Mouse (Mus musculus): ENCODE results near the gene Pask.

The Pask gene

DNA sequence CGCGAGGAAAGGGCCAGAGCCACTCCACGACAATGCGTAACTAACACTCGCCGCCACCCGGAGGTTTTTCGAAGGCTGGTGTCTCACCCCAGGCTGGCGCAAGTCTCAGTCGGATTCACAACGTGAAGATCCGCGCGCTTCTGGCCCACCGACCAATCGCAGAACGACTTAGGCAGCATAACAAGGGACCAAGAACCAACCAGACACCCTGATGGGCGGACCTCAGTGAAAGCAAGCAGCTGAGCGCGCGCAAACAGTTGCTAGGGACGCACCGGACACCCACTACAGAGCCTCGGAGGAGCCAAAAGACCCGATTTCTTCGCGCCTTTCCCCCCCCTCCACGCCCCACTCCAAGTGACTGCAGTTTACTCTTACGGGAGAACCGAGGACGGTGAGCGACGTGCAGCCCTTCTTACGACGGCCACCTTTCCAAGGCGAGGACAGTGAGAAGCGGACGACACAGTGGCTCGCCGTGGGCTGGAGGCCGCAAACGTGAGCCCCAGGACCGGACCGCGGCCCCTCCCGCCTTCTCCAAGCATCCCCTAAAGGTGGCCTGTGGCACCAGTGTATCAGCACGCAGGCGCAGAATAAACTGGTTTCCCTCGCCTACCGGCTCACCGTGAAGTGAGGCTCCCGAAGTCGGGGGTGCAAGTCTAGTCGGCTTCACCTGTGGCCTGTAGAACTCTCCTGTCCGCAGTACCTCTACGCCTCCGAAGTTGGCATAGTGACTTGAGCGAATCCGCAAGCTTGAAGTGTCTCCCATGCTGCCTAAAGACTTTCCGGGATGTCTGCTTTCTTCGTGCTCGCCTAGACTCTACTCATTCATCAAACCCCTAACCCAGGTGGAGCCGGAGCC lies at the start of gene Pask, which contains the start of gene Ppp1r7:
Gene Pask (minus strand): TSS at position 835 of the 856 bp plus-strand sequence.
Gene Ppp1r7 (plus strand): TSS at position 207 of the 856 bp plus-strand sequence.
- no peak for TF ChIP-seq GATA4 (IDR thresholded peaks at IDR 0.05; ENCODE audit: insufficient replicate concordance, low read length)

DNA sequence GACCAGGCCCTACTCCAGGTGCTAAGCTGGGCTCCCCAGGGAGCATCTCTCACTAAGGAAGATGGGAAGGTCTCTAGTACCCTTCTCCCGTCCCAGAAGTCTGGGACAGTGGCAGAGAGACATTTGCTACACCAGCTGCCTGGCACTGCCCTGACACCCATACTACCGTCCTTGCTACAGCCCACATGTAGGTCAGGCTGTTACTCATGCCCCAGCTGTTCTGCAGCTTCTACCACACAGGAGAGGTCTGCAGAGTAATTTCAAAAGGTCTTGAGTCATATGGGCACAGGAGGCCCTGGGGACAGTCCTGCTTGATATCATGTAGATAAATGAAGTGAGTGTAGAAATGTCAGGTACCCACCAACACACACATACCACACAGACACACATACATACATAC lies 45.6 kb upstream of the Pask start:
- no peak for TF ChIP-seq GATA4 (IDR thresholded peaks at IDR 0.05; ENCODE audit: insufficient replicate concordance, low read length)

DNA sequence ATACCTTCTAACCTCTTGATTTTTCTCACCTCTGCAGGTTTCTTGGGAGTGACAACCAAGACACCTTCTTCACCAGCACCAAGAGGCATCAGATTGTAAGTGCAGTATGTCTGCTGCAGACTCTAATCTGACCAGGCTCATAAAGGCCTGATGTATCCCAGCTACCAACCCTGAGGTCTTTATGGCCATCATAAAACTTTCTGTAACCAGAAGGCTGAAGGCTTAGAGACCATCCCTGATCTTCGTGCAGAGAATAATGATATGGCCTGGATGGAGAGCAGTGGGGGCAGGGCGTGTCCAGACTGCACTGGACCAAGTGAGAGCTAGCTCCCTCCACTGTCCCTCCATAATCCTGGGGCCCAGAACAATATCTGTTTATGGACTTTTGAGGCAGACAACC lies 43.9 kb upstream of the Pask start:
- no peak for TF ChIP-seq GATA4 (IDR thresholded peaks at IDR 0.05; ENCODE audit: insufficient replicate concordance, low read length)

DNA sequence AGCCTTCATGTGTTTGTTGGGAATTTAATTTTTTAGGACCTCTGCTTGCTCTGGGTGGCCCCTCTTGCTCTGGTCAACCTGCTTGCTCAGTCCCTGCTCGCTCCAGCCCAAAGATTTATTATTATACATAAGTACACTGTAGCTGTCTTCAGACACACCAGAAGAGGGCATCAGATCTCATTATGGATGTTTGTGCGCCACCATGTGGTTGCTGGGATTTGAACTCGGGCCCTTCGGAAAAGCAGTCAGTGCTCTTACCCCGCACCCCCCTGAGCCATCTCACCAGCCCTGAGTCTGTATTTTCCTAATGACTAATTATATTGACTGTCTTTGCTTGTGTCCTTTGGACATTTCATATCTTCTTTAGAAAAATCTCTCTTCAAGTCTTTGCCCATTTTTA lies 35.8 kb upstream of the Pask start:
- no peak for TF ChIP-seq GATA4 (IDR thresholded peaks at IDR 0.05; ENCODE audit: insufficient replicate concordance, low read length)

DNA sequence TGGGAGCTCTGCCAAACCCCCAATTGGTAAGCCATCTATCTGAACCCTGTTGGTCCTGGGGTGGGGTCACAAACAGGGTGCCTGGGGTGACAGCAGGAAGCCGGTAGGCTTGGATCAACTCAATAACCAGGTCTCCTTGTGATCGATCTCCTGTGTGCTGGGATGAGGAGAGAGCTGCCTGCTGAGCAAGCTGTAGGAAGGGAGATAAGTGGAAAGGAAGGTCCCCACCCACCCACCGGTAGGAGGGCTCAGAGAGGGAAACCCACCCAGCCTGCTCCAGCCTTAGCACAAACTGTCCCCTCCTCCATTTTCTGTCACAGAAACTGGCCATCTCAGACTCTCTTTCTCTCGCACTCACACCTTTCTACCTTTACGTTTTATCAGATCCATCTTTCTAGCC lies 34.0 kb upstream of the Pask start:
- no peak for TF ChIP-seq GATA4 (IDR thresholded peaks at IDR 0.05; ENCODE audit: insufficient replicate concordance, low read length)

DNA sequence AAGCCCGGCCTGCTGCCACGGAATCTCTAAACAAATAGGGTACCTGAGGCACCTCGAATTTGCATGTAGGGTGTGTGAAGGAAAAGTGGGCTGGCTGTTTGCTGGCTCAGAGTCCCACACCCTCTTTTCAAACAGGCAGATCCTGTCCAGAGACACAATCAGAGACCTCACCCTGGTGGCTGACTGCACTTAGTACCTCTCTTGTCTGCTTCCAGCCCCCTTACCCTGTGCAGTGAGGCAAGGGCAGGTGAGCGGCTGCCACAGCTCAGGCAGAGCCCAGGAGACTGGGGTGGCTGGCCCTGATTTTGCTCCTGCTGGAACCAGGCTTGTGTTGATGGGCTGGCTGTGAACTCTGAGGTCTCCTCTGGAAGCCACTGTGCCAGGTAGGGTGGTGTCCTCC lies 30.4 kb upstream of the Pask start, which contains the start of gene Ano7:
Gene Ano7 (plus strand): TSS at position 266 of the 400 bp plus-strand sequence.
- no peak for TF ChIP-seq GATA4 (IDR thresholded peaks at IDR 0.05; ENCODE audit: insufficient replicate concordance, low read length)

DNA sequence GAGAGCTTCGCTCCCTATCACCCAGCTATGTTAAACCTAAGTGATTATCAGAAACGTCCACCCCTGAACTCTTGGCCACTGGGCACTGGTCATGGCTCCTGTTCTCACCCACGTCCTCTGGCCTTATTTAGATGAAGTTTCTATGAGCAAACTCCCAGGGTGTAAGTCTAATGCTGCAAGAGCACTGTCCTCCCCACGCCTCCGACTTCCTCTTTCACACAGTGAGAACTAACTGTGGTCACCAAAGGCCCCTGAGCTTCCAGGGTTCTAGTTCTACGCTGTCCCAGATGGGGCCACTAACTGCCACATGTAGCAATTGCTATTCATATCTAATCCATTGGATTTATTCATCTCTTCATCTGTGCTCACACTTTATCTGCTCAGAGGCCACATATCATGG lies 22.4 kb upstream of the Pask start:
- TF ChIP-seq GATA4 (IDR thresholded peaks at IDR 0.05; ENCODE audit: insufficient replicate concordance, low read length) = no peak

DNA sequence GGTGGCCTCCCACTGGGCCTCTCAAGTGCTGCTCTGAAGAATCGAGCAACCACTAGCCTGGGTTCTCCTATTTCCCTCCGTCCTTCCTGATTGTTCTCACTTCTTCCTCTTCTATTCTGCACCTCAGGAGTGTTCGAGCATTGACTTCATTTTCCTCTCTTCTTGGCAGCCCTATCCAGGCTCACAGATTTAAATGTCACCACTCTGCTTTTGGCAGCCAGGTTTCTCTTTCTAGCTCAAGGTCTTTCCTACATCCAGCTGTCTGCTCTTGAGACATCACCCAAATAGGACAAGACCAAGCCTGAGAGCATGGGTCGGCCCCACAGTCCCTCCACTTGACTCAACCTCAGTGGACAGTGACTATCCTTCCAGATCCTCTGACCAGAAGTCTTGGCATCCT lies 19.4 kb upstream of the Pask start:
- TF ChIP-seq GATA4 (IDR thresholded peaks at IDR 0.05; ENCODE audit: insufficient replicate concordance, low read length) = no peak

DNA sequence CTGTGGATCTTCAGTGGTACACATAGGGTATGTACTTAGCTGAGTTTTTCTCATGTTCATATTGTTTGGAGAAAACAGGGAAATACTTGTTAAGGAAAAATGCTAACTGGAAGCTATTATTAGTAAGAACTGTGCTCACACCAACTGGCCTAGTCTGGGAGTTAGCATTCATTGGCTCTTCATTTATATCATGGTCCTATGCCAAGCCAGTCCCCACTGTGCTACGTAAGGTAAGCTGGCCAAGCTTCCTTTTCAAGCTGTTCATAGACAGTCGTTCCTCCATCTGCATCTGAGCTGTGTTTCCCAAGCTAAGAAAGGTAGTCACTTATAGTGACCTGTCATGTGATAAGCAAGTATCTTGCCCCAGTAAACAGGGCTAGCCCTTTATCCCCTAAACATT lies 9.4 kb upstream of the Pask start:
- TF ChIP-seq GATA4 (IDR thresholded peaks at IDR 0.05; ENCODE audit: insufficient replicate concordance, low read length) = no peak

DNA sequence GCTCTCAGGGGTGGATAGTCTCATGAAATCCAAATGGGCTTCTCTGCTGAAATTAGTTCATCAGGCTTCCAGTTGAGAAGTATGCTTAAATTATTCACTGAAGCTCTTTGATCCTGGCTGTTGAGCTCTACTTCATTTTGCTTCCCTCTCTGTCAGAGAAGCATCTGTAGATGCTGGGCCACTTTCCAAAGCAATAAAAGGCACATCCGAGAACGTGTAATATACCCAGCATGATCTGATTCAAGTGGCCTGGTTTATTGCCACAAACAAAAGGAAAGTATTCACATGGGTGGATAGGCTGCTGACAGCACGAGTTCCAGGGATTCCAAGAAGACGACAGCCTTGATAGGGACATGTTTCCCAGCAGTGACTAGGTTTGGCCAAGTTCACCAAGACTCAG lies 6.4 kb upstream of the Pask start:
- TF ChIP-seq GATA4 (IDR thresholded peaks at IDR 0.05; ENCODE audit: insufficient replicate concordance, low read length) = no peak

DNA sequence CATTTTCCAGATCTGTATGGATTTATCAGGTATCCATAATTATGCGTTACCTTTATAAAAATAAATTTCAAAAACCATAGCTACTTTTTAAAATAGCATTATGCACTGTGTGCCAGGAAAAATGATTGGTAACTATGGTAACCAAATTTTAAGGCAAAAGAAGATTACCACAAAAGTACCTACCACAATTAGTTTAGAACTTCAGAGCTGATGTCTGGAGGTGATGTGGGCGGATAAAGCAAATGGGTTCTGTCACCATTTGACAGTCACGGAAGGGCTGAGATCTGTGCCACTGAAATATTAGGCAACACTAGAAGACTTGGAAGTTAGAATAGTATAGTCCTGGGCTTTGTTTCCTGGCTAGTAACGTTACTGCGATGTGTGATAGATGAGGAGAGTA lies 3.9 kb upstream of the Pask start:
- no peak for TF ChIP-seq GATA4 (IDR thresholded peaks at IDR 0.05; ENCODE audit: insufficient replicate concordance, low read length)

DNA sequence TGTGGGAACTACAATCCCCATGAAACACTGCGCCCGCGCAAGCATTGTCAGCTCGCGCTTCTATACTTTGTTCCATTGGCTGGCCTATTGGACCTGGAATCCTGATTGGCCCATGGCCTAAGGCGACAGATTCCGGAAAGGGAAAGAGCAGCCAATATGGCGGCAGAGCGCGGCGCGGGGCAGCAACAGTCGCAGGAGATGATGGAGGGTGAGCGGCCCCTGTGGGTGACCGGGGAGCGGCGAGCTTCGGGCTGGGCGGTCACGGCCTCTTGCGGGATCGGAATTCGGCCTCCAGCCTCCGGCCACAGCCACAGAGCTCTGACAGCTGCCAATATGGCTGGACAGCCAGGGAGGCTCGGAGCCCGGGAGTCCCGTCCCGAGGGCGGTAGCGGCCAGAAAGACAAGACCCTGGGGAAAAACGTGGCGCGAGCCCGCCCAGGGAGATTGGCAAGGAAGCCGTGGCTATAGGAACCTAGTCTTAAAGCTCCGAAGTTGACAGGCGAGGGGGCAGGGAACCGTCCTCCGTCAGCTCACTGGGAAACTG lies 294 bp upstream of the Pask start:
- no peak; the same call in 1 of the 2 replicates for TF ChIP-seq GATA4 (IDR thresholded peaks at IDR 0.05; ENCODE audit: insufficient replicate concordance, low read length)

DNA sequence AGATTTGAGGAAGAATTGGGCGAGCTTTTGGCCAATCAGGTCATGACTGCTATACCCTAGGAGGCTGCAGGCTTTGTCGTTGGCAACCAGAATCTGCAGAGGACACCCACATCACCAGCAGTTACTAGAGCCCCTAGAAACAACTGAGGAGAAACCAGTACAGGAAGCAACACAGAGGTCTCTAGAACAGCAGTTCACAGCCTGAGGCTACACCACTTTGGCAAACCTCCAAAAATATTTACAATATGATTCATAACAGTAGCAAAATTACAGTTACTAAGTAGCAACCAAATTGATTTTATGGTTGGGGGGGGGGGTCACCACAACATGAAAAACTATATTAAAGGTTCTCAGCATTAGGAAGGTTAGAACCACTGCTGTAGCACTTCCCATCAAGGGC lies 8.7 kb downstream of the Pask start:
- TF ChIP-seq GATA4 (IDR thresholded peaks at IDR 0.05; ENCODE audit: insufficient replicate concordance, low read length) = no peak

DNA sequence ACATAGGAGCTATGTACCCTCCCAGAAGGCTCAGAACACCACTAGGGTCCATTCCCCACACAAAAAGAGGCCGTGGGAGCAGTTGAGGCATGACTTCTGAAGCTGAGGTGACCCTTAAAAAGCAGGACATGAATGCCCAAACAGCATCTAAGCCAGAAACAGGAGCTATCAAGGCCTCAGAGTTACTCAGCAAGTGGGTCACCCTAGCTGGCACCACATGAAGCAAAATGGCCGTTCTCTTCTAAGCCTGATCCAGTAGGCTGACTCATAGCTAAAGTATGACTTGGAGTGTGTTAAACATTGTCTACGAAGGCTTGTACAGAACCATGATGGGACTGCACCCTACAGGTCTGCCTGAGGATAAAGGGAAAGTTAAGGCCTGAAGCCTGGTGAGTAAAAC lies 16.8 kb downstream of the Pask start:
- no peak for TF ChIP-seq GATA4 (IDR thresholded peaks at IDR 0.05; ENCODE audit: insufficient replicate concordance, low read length)

DNA sequence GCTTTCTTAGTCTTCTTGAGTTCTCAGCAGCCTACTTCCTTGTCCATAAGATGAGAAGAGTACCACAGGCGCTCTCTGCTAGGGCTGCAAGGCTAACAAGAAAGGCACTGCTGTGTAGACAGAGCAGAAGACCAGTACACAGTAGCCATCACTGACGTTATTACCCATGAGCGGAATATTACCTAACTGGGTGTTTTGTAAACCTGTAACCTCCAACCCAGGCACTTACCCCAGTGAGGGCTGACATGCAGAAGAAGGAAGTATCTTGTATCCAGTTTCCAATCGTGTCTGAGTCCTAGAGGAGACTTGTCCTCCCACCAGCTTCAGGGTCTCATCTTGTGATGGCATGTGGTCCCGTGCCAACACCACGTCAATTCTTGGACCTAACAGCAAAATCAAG lies 19.3 kb downstream of the Pask start:
- TF ChIP-seq GATA4 (IDR thresholded peaks at IDR 0.05; ENCODE audit: insufficient replicate concordance, low read length) = no peak

DNA sequence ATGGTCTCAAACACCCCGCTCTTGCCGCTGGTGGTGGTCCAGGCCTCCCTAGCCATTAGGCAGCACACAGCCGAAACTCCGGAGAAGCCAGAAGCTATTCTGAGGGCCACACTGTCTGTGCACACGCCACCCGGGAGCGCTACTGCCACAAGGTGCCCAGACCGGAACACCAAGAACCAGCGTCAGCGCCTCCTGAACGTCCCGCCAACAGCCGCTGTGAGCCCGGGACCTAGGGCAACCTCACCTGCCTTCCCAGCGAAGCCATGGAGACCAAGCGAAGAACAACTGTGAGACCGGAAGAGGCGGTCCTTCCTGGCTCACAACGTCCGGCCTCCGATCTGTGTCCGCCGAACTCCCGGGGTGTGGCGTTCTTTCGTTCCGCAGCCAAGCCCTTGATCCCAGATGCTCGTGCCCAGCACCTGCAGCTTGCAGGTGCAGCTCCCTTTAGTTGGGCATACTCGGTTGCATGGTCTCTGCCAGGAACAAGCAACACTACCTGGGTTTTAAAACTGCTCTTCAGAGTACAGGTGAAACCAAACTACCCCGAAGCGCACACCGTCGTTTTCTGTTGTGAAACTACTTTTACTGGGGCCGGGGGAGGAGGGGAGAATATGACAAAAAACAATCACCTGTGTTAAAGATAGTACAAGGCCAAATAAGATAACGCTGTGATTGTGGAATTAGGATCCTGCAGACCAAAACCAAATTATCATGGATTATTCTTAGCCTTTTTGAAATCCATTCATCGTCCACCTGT lies 37.5 kb downstream of the Pask start, which contains the start of gene Mterf4:
Gene Mterf4 (minus strand): TSS at position 335 of the 757 bp plus-strand sequence.
- TF ChIP-seq GATA4 (IDR thresholded peaks at IDR 0.05; ENCODE audit: insufficient replicate concordance, low read length) = no peak

Data from liver, adult (tissue).